Mouse (Mus musculus): Measurements from ENCODE around the gene Lpp.

The Lpp gene

DNA sequence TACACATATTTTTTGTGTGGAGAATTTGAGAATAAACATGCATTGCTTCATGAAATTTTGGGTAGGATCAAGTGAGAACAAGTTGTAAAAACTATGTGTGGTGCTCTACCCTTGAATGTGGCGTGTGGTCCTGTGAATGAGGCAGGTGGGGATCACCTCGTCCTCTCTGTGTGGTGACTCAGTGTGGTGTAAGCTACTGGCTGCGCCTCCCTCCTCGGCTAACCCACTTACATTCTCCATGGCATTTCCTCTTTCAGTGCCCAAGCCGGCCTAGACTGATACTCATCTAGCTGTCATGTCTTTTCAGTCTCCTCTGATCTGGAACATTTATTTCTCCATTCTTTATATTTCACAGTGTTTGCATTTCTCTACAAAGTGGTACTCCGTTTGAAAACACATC, 81.5 kb downstream of the Lpp start:
- no peak for DNase-seq

DNA sequence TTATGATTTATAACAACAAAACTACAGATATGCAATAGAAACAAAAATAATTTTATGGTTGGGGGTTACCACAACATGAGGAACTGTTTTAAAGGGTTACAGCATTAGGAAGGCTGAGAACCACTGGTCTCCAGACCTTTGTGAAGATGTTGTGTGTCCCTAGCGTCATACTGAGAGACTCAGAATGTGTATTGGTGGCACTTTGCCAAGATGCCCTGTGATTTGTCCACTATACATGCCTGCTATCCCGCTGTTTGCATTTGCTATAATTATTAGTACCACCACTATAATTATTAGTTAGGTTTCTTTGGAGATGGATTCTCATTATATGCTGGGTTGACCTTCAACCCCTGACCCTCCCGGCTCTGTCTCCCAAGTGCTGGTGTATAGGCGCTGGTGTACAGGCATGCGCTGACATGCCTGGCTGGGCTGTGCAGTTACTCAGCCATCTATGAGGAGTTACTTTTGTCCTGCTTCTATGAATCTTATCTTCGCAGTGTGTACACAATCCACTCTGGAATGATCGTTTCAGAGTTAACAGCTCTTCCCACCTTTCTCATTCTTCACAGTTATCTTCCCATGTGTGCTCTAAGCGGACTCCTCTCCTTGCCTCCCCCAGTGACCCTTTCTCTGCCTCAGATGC, 82.1 kb downstream of the Lpp start:
- no peak for DNase-seq

- DNase-seq = no peak
Measured at GRCm38 (mm10) chr16:24476911-24477401, 83.6 kb downstream of the Lpp start.

DNA sequence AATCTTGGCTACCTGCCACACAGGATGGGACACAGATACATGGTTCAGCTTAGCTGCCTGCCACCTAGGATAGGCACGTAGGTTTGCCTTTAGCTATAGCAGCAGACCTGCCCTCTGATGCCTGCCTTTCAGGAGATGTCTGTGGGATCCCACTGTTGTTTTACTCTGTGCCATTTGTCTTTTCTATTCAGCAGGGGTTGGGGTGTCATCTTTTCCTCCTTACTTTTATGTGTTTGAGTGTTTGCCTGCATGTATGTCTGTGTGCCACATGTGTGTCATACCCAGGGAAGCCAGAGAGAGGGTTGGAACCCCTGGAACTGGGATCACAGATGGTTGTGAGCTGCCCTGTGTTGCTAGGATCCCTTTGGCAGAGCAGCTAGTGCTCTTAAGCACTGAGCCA, 84.7 kb downstream of the Lpp start:
- DNase-seq = no peak

DNA sequence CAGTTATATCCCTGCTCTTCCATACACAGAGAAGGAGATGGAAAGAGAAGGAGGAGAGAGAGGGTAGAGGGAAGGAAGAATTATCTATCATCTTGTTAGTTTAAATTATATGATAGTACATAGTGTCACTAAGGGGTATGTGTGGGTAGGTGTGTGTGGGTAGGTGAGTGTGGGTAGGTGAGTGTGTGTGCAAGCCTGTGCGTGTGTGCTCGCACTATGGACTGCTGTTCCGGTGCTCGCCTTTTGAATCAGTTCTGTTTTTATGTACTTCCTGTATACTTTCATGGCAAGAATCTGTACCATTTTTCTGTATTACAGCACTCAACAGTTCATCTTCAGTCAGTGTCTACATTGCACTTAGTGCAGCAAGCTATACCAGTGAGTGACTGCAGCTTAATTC, 85.5 kb downstream of the Lpp start:
- DNase-seq = no peak

DNA sequence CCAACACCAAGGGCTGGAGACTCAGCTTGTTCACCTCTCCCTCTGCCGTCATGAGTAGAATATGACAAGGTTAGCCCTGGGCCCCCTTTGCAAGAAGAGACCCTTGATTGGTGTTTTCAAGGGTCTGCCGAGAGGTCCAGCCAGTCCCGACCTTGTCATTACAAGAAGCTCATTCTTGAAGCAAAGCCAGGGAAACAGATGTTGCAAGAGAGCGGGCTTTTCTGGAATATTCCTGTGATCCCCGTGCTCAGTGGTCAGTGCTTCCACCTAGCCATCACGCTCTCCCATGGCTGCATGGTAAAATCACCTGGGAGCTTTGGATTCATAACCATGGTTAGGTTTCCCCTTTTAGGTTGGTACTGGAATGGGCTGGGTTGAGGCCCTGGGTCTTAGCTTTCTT, 89.3 kb downstream of the Lpp start:
- DNase-seq = no peak

DNA sequence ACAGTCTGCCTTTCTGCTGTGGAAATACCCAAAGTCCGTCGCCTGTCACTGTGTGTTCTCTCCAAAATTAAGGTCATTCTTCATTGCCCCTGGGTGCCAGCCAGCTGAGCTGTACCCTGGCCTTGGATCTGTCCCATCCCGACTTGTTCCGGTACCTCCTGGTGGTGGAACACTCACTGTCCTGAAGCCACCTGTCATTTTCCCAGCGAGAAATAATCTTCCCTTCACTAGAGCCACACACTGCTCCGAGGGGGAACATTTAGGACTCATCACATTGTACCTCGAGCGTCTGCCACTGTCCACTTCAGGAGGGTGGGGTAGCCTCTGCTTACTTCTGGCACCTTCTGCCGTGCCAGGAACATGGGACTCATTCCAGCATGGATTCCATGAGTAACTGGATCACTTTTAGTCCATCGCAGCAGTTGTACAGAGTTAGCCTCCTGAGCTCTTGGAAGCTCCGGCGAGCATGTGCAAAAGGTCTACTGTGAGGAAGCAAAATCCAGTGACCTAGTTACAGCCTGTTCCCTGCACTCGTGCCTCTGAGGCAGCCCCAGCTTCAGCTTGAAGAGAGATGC, 90.3 kb downstream of the Lpp start:
- no peak for DNase-seq

GRCm38 (mm10) chr16:24487782-24488241, 94.5 kb downstream of the Lpp start:
- DNase-seq = peak; percentile 82

DNA sequence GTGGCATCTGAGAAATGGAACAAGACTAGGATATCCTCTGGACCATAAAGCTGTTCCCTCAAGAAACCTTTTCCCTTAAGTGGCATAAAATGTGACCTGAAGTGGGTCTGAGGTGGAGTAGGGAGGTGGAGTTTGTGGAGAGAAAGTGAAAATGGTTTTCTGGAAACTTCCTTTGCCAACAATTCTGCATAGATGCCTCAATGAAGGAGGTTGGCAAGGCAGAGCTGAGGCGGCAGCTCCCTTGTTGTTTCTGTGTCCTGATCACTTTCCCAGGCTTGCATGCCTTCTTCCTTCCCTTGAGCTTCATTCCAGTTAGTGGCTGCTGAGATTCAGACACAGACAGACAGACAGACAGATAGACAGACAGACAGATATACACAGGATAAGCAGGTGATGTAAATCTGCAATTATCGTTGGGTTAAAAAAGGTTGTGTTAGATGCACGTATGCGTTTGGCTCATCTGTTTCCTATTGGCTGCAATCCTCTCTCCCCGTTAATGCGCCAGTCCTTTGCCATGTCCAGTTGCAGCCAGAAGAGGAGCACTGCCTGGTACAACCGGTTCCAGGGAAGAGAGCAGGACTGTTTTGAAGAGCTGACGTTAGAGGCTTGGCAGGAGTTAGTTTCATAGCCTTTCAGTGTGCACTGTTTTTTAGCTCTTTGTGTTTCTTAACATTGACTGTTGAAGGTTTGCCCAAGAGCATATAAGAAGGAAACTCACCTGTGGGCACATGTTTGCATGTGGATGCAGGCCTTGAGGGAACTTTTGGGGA, 96.4 kb downstream of the Lpp start:
- no peak for DNase-seq

GRCm38 (mm10) chr16:24490751-24491485, 97.6 kb downstream of the Lpp start:
- DNase-seq = peak; percentile 66

GRCm38 (mm10) chr16:24491486-24491758, 98.1 kb downstream of the Lpp start:
- no peak for DNase-seq

GRCm38 (mm10) chr16:24492194-24492940, 99.1 kb downstream of the Lpp start:
- peak; percentile 49 for DNase-seq

DNA sequence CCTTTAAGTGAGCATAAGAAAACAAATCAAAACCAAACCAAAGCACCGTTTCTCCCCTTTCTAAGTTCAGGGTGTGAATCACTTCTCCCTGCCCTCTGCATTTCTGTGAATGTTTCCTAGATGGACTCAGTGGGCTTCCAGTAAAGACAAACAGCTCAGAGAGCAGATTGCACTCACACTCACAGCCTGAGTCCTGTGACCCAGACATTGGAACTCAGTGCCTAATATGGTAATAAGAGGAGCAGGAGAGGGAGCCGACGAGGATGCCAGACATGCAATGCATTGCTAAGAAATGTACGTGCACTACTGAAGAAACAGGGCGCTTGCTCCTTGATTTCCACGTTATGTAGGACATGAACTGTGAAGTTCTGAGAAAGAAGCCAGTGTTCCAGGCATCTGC, 101.2 kb downstream of the Lpp start:
- peak; percentile 48 for DNase-seq

DNA sequence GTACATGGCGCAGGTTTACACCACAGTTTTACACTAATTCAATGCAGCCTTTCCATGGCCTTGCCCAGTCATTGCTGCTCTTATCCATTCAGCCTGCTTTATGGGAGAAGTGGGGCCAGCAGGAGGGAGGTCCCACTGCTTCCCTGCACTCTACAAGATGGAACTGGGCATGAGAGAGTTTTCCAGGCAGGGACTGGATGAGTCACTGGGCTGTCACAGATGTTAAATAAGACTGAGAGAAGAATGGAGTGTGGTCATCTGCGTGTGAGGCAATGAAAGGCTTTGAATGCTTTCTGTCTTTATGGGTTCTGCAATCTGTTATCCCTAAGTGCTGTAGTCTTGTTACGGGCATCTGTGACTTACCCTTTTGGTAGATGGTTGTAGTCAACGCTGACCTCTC, 102.2 kb downstream of the Lpp start:
- DNase-seq = no peak

GRCm38 (mm10) chr16:24496635-24497034, 103.3 kb downstream of the Lpp start:
- no peak for DNase-seq

DNA sequence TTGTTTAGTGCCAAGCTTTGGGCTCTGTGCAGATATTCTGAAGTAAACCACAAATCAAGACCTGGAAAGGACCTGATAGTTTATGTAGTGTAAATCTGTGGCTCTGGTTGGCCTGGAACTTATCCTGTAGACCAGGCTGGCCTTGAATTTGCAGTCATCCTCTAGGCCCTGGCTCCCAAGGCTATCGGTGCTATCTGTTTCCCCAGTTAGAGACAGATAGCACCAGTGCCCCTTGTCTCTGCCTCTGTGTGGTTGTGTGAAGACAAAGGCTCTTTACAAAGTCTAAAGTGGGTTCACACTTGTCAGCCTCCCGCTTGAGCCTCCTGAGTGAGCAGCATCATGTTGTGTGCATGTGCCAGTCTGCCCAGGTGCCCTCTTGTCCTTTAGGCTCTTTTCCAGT, 104.1 kb downstream of the Lpp start:
- no peak for DNase-seq

DNA sequence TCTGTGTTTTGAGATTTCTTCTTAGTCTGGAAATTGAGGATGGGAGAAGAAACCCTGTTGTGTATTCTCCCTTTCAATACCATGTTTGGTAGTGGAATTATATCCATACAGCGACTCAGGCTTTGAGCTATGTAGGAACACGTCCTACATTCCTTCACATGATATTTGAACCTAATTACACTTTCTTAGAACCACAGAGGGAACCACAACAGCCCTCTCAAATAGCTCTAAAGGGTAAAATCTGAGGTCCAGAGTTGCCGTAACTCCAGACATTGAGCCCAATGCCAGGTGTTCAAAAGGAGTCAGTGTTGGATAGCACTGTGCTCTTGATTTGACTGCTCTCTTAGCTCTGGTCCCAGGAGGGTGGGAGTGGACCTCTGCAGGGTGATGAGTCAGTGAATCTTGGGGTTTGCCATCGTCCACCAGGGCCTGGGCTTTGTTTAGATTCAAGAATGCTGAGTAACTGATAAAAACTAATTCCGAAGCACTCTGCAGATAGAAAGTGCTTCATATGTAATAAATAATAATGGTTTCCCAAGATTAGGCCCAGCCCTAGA, 104.9 kb downstream of the Lpp start:
- no peak for DNase-seq

- no peak for DNase-seq
Measured at GRCm38 (mm10) chr16:24501197-24501596, 107.9 kb downstream of the Lpp start.

DNA sequence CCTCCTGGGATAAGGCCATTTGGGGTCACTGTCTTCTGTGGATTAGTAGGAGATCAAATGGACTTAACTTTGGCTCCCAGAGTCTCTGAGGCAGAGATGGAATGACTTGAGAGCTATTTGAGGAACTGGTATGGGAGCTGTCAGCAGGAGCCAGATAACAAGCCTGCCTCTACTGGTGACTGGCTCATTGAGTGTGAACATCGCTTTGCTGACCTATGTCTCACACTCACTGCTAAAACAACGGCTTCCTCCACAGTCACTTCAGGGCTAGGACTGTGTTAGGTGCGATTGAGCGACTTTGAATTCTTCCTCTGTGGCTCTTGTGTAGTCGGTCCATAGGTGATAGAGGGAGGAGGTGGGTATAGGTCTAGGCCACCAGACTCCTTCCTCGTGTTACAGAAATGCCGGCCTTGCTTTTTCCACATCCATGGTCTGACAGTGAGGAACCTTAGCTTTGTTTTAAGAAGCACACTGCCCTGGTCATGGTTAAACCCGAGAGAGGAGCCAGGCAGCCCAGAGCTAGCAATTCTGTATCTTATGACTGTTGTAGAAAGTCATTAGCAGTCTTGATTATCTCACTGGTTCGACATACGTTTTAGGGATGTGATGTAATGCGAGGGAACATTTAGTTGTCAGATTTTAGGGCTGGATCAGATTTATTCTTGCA, 108.5 kb downstream of the Lpp start:
- no peak for DNase-seq

DNA sequence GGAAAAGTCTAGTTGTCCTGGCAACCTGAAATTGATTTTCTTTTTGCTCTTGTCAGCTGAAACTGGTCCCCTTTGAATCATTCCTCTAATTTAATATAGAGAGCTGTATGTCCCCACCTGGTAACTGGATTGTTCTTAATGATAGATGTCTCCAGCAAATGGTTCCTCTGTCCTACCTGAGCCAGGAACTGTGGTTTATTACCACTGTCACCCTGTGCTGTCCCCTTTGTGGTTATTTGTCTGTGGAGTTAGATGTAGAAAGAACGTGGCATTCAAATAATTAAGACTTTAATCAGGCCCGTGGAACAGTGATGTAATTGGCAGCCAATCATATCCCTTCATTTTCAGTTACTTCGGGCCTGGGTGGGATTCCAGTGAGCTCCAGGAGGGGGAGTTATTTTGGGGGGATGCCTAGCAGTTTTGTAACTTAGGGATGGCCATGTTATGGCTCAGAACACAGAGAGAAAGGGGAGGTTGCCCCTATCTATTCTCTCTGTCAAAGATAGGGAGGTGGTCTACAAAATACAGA, 109.1 kb downstream of the Lpp start:
- DNase-seq = no peak

DNA sequence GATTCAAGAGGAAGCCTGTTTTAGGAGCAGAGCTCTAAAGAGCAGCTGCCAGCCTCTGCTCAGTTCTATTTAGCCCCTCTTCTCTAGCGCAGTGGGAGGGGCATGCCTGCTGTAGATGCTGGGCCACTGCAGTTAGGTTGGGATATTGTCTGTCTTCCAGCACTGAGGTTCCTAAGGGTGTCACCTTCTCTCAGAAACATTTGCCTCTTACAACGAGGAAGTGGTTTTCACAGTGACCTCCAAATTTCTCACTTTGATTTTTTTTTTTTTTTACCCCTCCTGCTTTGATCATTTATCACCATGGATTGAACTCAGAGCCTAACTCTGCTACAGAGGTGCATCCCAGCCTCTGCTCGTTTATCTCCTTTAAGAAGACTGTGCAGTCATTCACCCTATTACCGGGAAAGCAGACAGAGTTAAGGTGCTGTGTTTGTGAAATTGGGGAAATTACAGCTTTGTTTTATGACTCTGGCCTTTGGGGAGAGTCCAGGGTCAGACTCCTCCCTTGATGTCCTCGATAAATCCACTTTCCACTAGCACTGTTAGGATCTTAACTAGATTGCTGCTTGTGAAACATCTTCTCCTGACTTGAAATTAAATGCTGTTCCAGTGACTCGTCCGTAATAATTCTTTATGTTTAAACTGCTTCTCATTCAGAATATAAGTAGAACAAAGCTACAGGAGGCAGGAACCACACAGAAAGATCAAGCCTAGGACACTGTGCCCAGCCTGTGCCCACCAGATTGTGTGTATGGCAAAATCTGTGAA, 111.7 kb downstream of the Lpp start:
- no peak for DNase-seq

Data from lung, postnatal 14 days (tissue).